Mouse (Mus musculus): ENCODE data around the gene Olfr495. TPM values are rescaled to one million over a fixed set of nuclear protein-coding genes. Genes with fewer than 3 reads are reported as not detected.

Gene Olfr495
- not detected in 2 replicates for polyA plus RNA-seq (2014; fragmentation: Nextera tagmentation; extraction: Ambion mirVana)

DNA sequence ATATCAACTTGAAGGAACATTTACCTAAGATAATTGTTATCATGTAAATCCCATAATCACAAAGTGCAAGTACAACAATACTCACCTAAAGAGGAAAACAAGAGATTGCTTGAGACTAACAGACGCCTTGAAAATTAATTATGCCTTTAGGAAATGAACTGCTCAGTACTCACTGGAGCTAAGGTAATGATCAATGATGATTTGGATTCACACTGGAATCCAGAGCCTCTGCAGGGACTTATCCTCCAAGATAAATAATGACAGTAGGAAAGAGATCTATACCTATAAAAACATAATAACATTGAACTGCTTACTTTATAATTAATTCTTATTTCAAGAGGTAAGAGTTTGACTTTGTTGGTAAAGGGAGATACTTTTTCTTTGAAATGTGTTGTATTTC, at the start of gene Olfr495:
Gene Olfr495 (plus strand): TSS at position 301 of the 400 bp plus-strand sequence.
- Histone ChIP-seq H3K9ac (replicated peaks; ENCODE audit: low read depth, low read length) (no peak within 1 kb of the TSS), H3K27me3 (ENCODE audit: control insufficient read depth, insufficient read depth, low read length) (no peaks in the 10 kb centered on the region), H3K4me3 (ENCODE audit: low read depth, low read length) (no peak within 1 kb of the TSS), H3K9me3 (ENCODE audit: control insufficient read depth, low read length) (no peaks in the 10 kb centered on the region), H3K36me3 (ENCODE audit: control insufficient read depth, insufficient read depth, low read length) (no peaks in the 10 kb centered on the region), H3K4me1 (ENCODE audit: control insufficient read depth, insufficient read depth, low read length) (no peaks in the 10 kb centered on the region), H3K4me2 (ENCODE audit: low read depth, low read length) (no peak within 1 kb of the TSS), H3K27ac (ENCODE audit: low read depth, low read length) (no peak within 1 kb of the TSS)
- WGBS, result 76% methylated on average over 1 of the region's 1 CpGs
- no peak for ATAC-seq (ENCODE audit: low read depth)

- H3K27ac ChIP-seq (ENCODE audit: low read depth, low read length), result no peak within 1 kb of the TSS
- ATAC-seq (ENCODE audit: low read depth), result no peak
- no peaks in the 10 kb centered on the region for H3K4me1 ChIP-seq (ENCODE audit: control insufficient read depth, insufficient read depth, low read length)
- no peak within 1 kb of the TSS for H3K9ac ChIP-seq (replicated peaks; ENCODE audit: low read depth, low read length)
- H3K9me3 ChIP-seq (ENCODE audit: control insufficient read depth, low read length), result no peaks in the 10 kb centered on the region
- H3K27me3 ChIP-seq (ENCODE audit: control insufficient read depth, insufficient read depth, low read length), result no peaks in the 10 kb centered on the region
- no peak within 1 kb of the TSS for H3K4me3 ChIP-seq (ENCODE audit: low read depth, low read length)
- WGBS, result 80% methylated on average over 1 of the region's 1 CpGs
- H3K36me3 ChIP-seq (ENCODE audit: control insufficient read depth, insufficient read depth, low read length), result no peaks in the 10 kb centered on the region
- no peak within 1 kb of the TSS for H3K4me2 ChIP-seq (ENCODE audit: low read depth, low read length)
Observed at GRCm38 (mm10) chr7:108346879-108347278, 46.1 kb upstream of the Olfr495 start, which contains the start of gene Olfr493. TSS of gene Olfr493 (minus strand) at chr7:108346979.

DNA sequence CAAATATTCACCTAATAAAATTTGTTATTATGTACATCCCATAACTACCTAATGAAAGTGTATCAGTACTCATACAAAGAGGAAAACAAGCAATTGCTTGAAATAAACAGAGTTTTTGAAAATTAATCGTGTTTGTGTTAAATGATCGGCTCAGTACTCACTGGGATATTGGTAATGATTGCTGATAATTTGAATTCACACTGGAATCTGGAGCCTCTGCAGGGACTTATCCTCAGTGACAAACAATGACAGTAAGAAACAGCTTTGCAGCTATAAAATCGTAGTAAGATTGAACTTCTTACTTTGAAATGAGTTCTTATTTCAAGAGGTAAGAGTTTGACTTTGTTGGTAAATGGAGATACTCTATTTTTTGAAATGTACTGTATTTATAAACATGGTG, 27.9 kb upstream of the Olfr495 start, which contains the start of gene Olfr494:
Gene Olfr494 (plus strand): TSS at position 301 of the 400 bp plus-strand sequence.
- no peak within 1 kb of the TSS for H3K9ac ChIP-seq (replicated peaks; ENCODE audit: low read depth, low read length)
- H3K4me3 ChIP-seq (ENCODE audit: low read depth, low read length), result no peak within 1 kb of the TSS
- ATAC-seq (ENCODE audit: low read depth), result no peak
- H3K27me3 ChIP-seq (ENCODE audit: control insufficient read depth, insufficient read depth, low read length), result no peaks in the 10 kb centered on the region
- no peaks in the 10 kb centered on the region for H3K36me3 ChIP-seq (ENCODE audit: control insufficient read depth, insufficient read depth, low read length)
- H3K27ac ChIP-seq (ENCODE audit: low read depth, low read length), result no peak within 1 kb of the TSS
- no peak within 1 kb of the TSS for H3K4me2 ChIP-seq (ENCODE audit: low read depth, low read length)
- WGBS, result 88% methylated on average over 3 of the region's 3 CpGs
- H3K4me1 ChIP-seq (ENCODE audit: control insufficient read depth, insufficient read depth, low read length), result no peaks in the 10 kb centered on the region
- H3K9me3 ChIP-seq (ENCODE audit: control insufficient read depth, low read length), result no peaks in the 10 kb centered on the region

DNA sequence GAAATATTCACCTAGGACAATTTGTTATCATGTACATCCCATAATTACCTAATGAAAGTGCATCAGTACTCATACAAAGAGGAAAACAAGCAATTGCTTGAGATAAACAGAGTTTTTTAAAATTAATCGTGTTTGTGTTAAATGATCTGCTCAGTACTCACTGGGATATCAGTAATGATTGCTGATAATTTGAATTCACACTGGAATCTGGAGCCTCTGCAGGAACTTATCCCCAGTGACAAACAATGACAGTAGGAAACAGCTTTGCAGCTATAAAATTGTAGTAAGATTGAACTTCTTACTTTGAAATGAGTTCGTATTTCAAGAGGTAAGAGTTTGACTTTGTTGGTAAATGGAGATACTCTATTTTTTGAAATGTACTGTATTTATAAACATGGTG, 27.2 kb downstream of the Olfr495 start, which contains the start of gene Olfr497:
Gene Olfr497 (plus strand): TSS at position 301 of the 400 bp plus-strand sequence.
- no peaks in the 10 kb centered on the region for H3K27me3 ChIP-seq (ENCODE audit: control insufficient read depth, insufficient read depth, low read length)
- no peaks in the 10 kb centered on the region for H3K4me1 ChIP-seq (ENCODE audit: control insufficient read depth, insufficient read depth, low read length)
- no peaks in the 10 kb centered on the region for H3K36me3 ChIP-seq (ENCODE audit: control insufficient read depth, insufficient read depth, low read length)
- H3K4me2 ChIP-seq (ENCODE audit: low read depth, low read length), result no peak within 1 kb of the TSS
- H3K4me3 ChIP-seq (ENCODE audit: low read depth, low read length), result no peak within 1 kb of the TSS
- no peaks in the 10 kb centered on the region for H3K9me3 ChIP-seq (ENCODE audit: control insufficient read depth, low read length)
- no peak within 1 kb of the TSS for H3K9ac ChIP-seq (replicated peaks; ENCODE audit: low read depth, low read length)
- H3K27ac ChIP-seq (ENCODE audit: low read depth, low read length), result no peak within 1 kb of the TSS
- WGBS, result 85% methylated on average over 2 of the region's 2 CpGs
- ATAC-seq (ENCODE audit: low read depth), result no peak

Other genes starting within 250 kb of the Olfr495 start
- gene Olfr485, start 233.3 kb upstream of the Olfr495 start, polyA plus RNA-seq (2014; fragmentation: Nextera tagmentation; extraction: Ambion mirVana), result not detected in 2 replicates
- not detected in 2 replicates for gene Olfr486, start 220.4 kb upstream of the Olfr495 start, polyA plus RNA-seq (2014; fragmentation: Nextera tagmentation; extraction: Ambion mirVana)
- not detected in 2 replicates for gene Olfr487, start 178.5 kb upstream of the Olfr495 start, polyA plus RNA-seq (2014; fragmentation: Nextera tagmentation; extraction: Ambion mirVana)
- gene Olfr488, start 134.8 kb upstream of the Olfr495 start, polyA plus RNA-seq (2014; fragmentation: Nextera tagmentation; extraction: Ambion mirVana), result not detected in 2 replicates
- not detected in 2 replicates for gene Olfr490, start 104.2 kb upstream of the Olfr495 start, polyA plus RNA-seq (2014; fragmentation: Nextera tagmentation; extraction: Ambion mirVana)
- not detected in 2 replicates for gene Olfr491, start 79.7 kb upstream of the Olfr495 start, polyA plus RNA-seq (2014; fragmentation: Nextera tagmentation; extraction: Ambion mirVana)
- not detected in 2 replicates for gene Olfr492, start 69.5 kb upstream of the Olfr495 start, polyA plus RNA-seq (2014; fragmentation: Nextera tagmentation; extraction: Ambion mirVana)
- gene Olfr493, start 46.2 kb upstream of the Olfr495 start, polyA plus RNA-seq (2014; fragmentation: Nextera tagmentation; extraction: Ambion mirVana), result not detected in 2 replicates
- not detected in 2 replicates for gene Olfr494, start 27.8 kb upstream of the Olfr495 start, polyA plus RNA-seq (2014; fragmentation: Nextera tagmentation; extraction: Ambion mirVana)
- not detected in 2 replicates for gene Olfr497, start 27.3 kb downstream of the Olfr495 start, polyA plus RNA-seq (2014; fragmentation: Nextera tagmentation; extraction: Ambion mirVana)
- gene Olfr498, start 72.2 kb downstream of the Olfr495 start, polyA plus RNA-seq (2014; fragmentation: Nextera tagmentation; extraction: Ambion mirVana), result not detected in 2 replicates
- not detected in 2 replicates for gene Olfr502, start 131.9 kb downstream of the Olfr495 start, polyA plus RNA-seq (2014; fragmentation: Nextera tagmentation; extraction: Ambion mirVana)
- gene Olfr503, start 151.4 kb downstream of the Olfr495 start, polyA plus RNA-seq (2014; fragmentation: Nextera tagmentation; extraction: Ambion mirVana), result not detected in 2 replicates
- gene Olfr504, start 172.6 kb downstream of the Olfr495 start, polyA plus RNA-seq (2014; fragmentation: Nextera tagmentation; extraction: Ambion mirVana), result not detected in 2 replicates
- not detected in 2 replicates for gene Olfr506, start 217.6 kb downstream of the Olfr495 start, polyA plus RNA-seq (2014; fragmentation: Nextera tagmentation; extraction: Ambion mirVana)
- gene Olfr507, start 228.6 kb downstream of the Olfr495 start, polyA plus RNA-seq (2014; fragmentation: Nextera tagmentation; extraction: Ambion mirVana), result not detected in 2 replicates
- gene Olfr508, start 236.8 kb downstream of the Olfr495 start, polyA plus RNA-seq (2014; fragmentation: Nextera tagmentation; extraction: Ambion mirVana), result not detected in 2 replicates